Mouse (Mus musculus) layer of hippocampus, postnatal 25 days (tissue): ENCODE data around the gene Clk1. TPM values are rescaled to one million over a fixed set of nuclear protein-coding genes. Genes with fewer than 3 reads are reported as not detected.

Source experiments
- DNase-seq, 2 experiments: peaks; one replicate each; pipeline ENCODE4 v3.0.0; 2022; ENCODE audit warnings: mixed read lengths in 2 of 2, low spot score in 1 of 2; ENCODE audit errors: extremely low spot score in 1 of 2
- total RNA-seq, 2 experiments: library from RNA; stranded (reverse); gene quantifications; 2 replicates each; pipeline ENCODE4 v1.2.3; 2021

Clk1 gene
- total RNA-seq, 2 experiments from 2014 or later, result 111 to 132 TPM

DNA sequence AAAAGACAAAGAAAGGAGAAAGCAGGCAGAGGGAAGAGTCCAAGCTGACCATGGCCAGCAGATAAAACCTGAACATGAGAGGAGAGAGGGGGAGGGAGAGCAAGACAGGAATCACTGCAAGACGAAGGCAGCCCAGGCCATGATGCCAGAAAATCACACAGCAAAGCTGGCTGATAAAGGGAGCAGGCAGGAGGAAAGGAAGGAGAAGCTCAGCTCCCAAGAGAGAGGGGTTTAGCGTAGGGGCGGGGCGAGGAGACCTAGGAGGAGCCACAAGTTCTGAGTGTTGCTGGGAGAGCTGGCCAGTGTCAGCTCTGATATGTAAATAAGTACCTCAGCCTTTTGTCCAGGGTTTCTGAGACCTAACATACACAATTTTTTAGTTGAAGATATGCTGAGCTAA lies 61.6 kb downstream of the Clk1 start:
- DNase-seq, result no peak

Other genes with a start within 250 kb of the Clk1 start
- gene Aox4, start 213.7 kb downstream of the Clk1 start, total RNA-seq, result 1 to 10 TPM; 1.6 to 2.2 TPM
- not detected for gene Aox2, start 145.7 kb downstream of the Clk1 start, total RNA-seq
- 100 to 1,000 TPM; 124 to 131 TPM for gene Bzw1, start 31.2 kb downstream of the Clk1 start, total RNA-seq
- gene Nif3l1, start 21.1 kb upstream of the Clk1 start, total RNA-seq, result 10 to 100 TPM; 22.1 to 22.7 TPM
- 10 to 100 TPM; 26.8 to 27.3 TPM for gene Ppil3, start 21.4 kb upstream of the Clk1 start, total RNA-seq
- gene Orc2, start 81.0 kb upstream of the Clk1 start, total RNA-seq, result 10 to 100 TPM; 25.0 to 25.6 TPM
- gene Fam126b, start 162.3 kb upstream of the Clk1 start, total RNA-seq, result 100 to 1,000 TPM; 120 to 126 TPM
- gene Ndufb3, start 162.3 kb upstream of the Clk1 start, total RNA-seq, result 100 to 1,000 TPM; 113 to 131 TPM